Mouse (Mus musculus): ENCODE data around the gene Fmn2. TPM values are rescaled to one million over a fixed set of nuclear protein-coding genes. Genes with fewer than 3 reads are reported as not detected.
A peak's percentile ranks its signal among the peaks of the same experiment; 100 is the strongest.

Fmn2 gene
- total and polyA plus RNA-seq, 2 experiments, result 0.02 to 0.18 TPM

GRCm38 (mm10) chr1:174836861-174837260, 335.2 kb downstream of the Fmn2 start:
- no peak overlapping the region for H3K27ac ChIP-seq (replicated peaks; ENCODE audit: insufficient read depth, low read depth, low read length)
- H3K36me3 ChIP-seq (ENCODE audit: control insufficient read depth, insufficient read depth, low read length), result peaks cover 9% of the 10 kb centered on the region; the same call in 1 of the 2 replicates
- no peaks in the 10 kb centered on the region for H3K27me3 ChIP-seq (ENCODE audit: control insufficient read depth, insufficient read depth, low read length)
- no peak for DNase-seq (ENCODE audit: extremely low read depth, low read depth, low spot score)
- 95% methylated on average over 23 of the region's 23 CpGs for WGBS
- H3K9ac ChIP-seq (ENCODE audit: low read depth, low read length), result no peak overlapping the region
- H3K4me3 ChIP-seq (ENCODE audit: insufficient read depth, low read depth, low read length), result no peak overlapping the region
- H3K79me2 ChIP-seq (ENCODE audit: control insufficient read depth, insufficient read depth, low read length), result no peaks in the 10 kb centered on the region
- TF ChIP-seq CTCF (IDR thresholded peaks at IDR 0.05; ENCODE audit: low read depth, low read length) (no peak), POLR2A (IDR thresholded peaks at IDR 0.05; ENCODE audit: extremely low read depth, insufficient read depth, low read length) (no peak)
- no peaks in the 10 kb centered on the region for H3K4me1 ChIP-seq (ENCODE audit: control insufficient read depth, insufficient read depth, low read length)

DNA sequence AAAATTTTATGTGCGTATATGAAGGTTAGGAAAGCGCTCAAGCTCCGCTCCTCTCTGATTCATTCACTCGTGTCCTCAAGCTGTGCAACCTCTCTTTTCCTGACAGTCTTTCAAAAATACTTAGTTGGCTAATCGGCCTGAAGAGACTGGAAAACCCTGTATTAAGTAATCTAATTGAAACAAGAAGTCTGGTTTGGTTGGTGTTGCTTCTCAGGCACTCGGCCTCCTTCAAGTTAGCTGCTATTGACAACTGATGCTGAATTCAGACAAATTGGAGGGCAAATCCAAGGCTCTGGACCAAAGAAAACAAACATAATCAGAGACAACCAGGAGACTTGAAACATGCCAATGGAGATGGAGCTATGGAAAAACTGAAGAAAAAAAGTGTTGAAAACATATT, 343.2 kb downstream of the Fmn2 start:
- Histone ChIP-seq H3K4me3 (ENCODE audit: insufficient read depth, low read depth, low read length) (no peak overlapping the region), H3K27me3 (ENCODE audit: control insufficient read depth, insufficient read depth, low read length) (no peaks in the 10 kb centered on the region), H3K79me2 (ENCODE audit: control insufficient read depth, insufficient read depth, low read length) (peaks cover 2% of the 10 kb centered on the region; the same call in 1 of the 2 replicates), H3K36me3 (ENCODE audit: control insufficient read depth, insufficient read depth, low read length) (peaks cover 4% of the 10 kb centered on the region), H3K9ac (ENCODE audit: low read depth, low read length) (no peak overlapping the region), H3K4me1 (ENCODE audit: control insufficient read depth, insufficient read depth, low read length) (no peaks in the 10 kb centered on the region), H3K27ac (replicated peaks; ENCODE audit: insufficient read depth, low read depth, low read length) (no peak overlapping the region)
- TF ChIP-seq POLR2A (IDR thresholded peaks at IDR 0.05; ENCODE audit: extremely low read depth, insufficient read depth, low read length) (no peak), CTCF (IDR thresholded peaks at IDR 0.05; ENCODE audit: low read depth, low read length) (no peak)
- 90% methylated on average over 6 of the region's 6 CpGs for WGBS
- no peak for DNase-seq (ENCODE audit: extremely low read depth, low read depth, low spot score)

DNA sequence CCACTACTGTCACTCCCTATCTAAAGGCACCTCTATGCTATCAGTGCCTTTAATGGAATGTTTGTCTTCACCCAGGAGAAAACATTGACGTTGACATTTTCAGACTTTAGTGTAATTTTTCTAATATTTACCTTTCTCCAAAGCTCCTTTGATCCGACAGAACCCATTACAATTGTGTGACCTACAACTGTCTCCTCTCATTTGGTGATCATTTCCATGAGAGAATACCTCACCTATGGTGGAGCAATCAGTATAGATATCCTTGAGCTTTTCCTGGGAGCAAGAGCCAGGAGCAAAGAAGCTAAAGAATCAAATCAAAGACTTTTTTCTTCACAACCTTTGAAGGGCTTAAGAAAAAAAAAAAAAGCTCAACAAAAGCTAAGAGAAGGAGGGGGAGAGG, 354.6 kb downstream of the Fmn2 start:
- H3K9ac ChIP-seq (ENCODE audit: low read depth, low read length), result no peak overlapping the region
- H3K27me3 ChIP-seq (ENCODE audit: control insufficient read depth, insufficient read depth, low read length), result no peaks in the 10 kb centered on the region
- TF ChIP-seq POLR2A (IDR thresholded peaks at IDR 0.05; ENCODE audit: extremely low read depth, insufficient read depth, low read length) (no peak), CTCF (IDR thresholded peaks at IDR 0.05; ENCODE audit: low read depth, low read length) (no peak)
- H3K4me1 ChIP-seq (ENCODE audit: control insufficient read depth, insufficient read depth, low read length), result no peaks in the 10 kb centered on the region
- peaks cover 2% of the 10 kb centered on the region; the same call in 1 of the 2 replicates for H3K36me3 ChIP-seq (ENCODE audit: control insufficient read depth, insufficient read depth, low read length)
- 21% methylated on average over 2 of the region's 2 CpGs for WGBS
- no peaks in the 10 kb centered on the region for H3K79me2 ChIP-seq (ENCODE audit: control insufficient read depth, insufficient read depth, low read length)
- no peak overlapping the region for H3K27ac ChIP-seq (replicated peaks; ENCODE audit: insufficient read depth, low read depth, low read length)
- H3K4me3 ChIP-seq (ENCODE audit: insufficient read depth, low read depth, low read length), result no peak overlapping the region
- DNase-seq (ENCODE audit: extremely low read depth, low read depth, low spot score), result no peak

- 51% methylated on average over 10 of the region's 10 CpGs for WGBS
- no peak overlapping the region for H3K9ac ChIP-seq (ENCODE audit: low read depth, low read length)
- peak; percentile 33 for DNase-seq (ENCODE audit: extremely low read depth, low read depth, low spot score)
- no peaks in the 10 kb centered on the region; the same call in 1 of the 2 replicates for H3K4me1 ChIP-seq (ENCODE audit: control insufficient read depth, insufficient read depth, low read length)
- TF ChIP-seq POLR2A (IDR thresholded peaks at IDR 0.05; ENCODE audit: extremely low read depth, insufficient read depth, low read length) (no peak), CTCF (IDR thresholded peaks at IDR 0.05; ENCODE audit: low read depth, low read length) (no peak)
- H3K4me3 ChIP-seq (ENCODE audit: insufficient read depth, low read depth, low read length), result no peak overlapping the region
- H3K27ac ChIP-seq (replicated peaks; ENCODE audit: insufficient read depth, low read depth, low read length), result no peak overlapping the region
- H3K27me3 ChIP-seq (ENCODE audit: control insufficient read depth, insufficient read depth, low read length), result no peaks in the 10 kb centered on the region
- no peaks in the 10 kb centered on the region for H3K36me3 ChIP-seq (ENCODE audit: control insufficient read depth, insufficient read depth, low read length)
- no peaks in the 10 kb centered on the region; the same call in 1 of the 2 replicates for H3K79me2 ChIP-seq (ENCODE audit: control insufficient read depth, insufficient read depth, low read length)
Measured at GRCm38 (mm10) chr1:174860407-174861118, 358.9 kb downstream of the Fmn2 start.

Other genes with a start within 250 kb of the Fmn2 start
- gene Olfr419, start 249.8 kb upstream of the Fmn2 start, total RNA-seq (2014; rRNA removed), result not detected in 2 replicates
- gene Olfr419, start 249.8 kb upstream of the Fmn2 start, polyA plus RNA-seq (2012; rRNA removed), result not detected in 2 replicates
- not detected in 2 replicates for gene Mptx1, start 171.3 kb upstream of the Fmn2 start, total RNA-seq (2014; rRNA removed)
- gene Mptx1, start 171.3 kb upstream of the Fmn2 start, polyA plus RNA-seq (2012; rRNA removed), result not detected in 2 replicates
- not detected in 2 replicates for gene Olfr417, start 136.7 kb upstream of the Fmn2 start, total RNA-seq (2014; rRNA removed)
- gene Olfr417, start 136.7 kb upstream of the Fmn2 start, polyA plus RNA-seq (2012; rRNA removed), result not detected in 2 replicates
- not detected in 2 replicates for gene Olfr248, start 110.8 kb upstream of the Fmn2 start, total RNA-seq (2014; rRNA removed)
- not detected in 2 replicates for gene Olfr248, start 110.8 kb upstream of the Fmn2 start, polyA plus RNA-seq (2012; rRNA removed)
- gene Olfr414, start 77.8 kb upstream of the Fmn2 start, total RNA-seq (2014; rRNA removed), result not detected in 2 replicates
- gene Olfr414, start 77.8 kb upstream of the Fmn2 start, polyA plus RNA-seq (2012; rRNA removed), result not detected in 2 replicates
- not detected in 2 replicates for gene Olfr220, start 59.7 kb upstream of the Fmn2 start, total RNA-seq (2014; rRNA removed)
- gene Olfr220, start 59.7 kb upstream of the Fmn2 start, polyA plus RNA-seq (2012; rRNA removed), result not detected in 2 replicates